Mouse (Mus musculus): ENCODE data around the gene Frmd8. TPM values are rescaled to one million over a fixed set of nuclear protein-coding genes. Genes with fewer than 3 reads are reported as not detected.
A peak's percentile ranks its signal among the peaks of the same experiment; 100 is the strongest.

Frmd8 gene
- total RNA-seq (2022), result 1 to 10 TPM; 2.7 to 4.5 (median 3.0) TPM

GRCm38 (mm10) chr19:5874969-5875480 is at the start of gene Frmd8:
Gene Frmd8, minus strand, starts transcription at chr19:5875274.
- DNase-seq (ENCODE audit: low spot score in 2 of 2), result peak; percentile 91 to 93

GRCm38 (mm10) chr19:5924713-5925093 is 49.6 kb upstream of the Frmd8 start, which contains the start of gene Cdc42ep2:
Gene Cdc42ep2, minus strand, starts transcription at chr19:5924816.
- peak; percentile 94 to 97 for DNase-seq (ENCODE audit: low spot score in 2 of 2)

GRCm38 (mm10) chr19:5923990-5924712 is 49.1 kb upstream of the Frmd8 start:
- peak; percentile 89 to 92 for DNase-seq (ENCODE audit: low spot score in 2 of 2)

- no peak for DNase-seq (ENCODE audit: low spot score in 2 of 2)
Measured at GRCm38 (mm10) chr19:5922963-5923362, 47.9 kb upstream of the Frmd8 start.

- peak in 1 of 2 experiments; percentile 56 for DNase-seq (ENCODE audit: low spot score in 2 of 2)
Measured at GRCm38 (mm10) chr19:5922119-5922942, 47.3 kb upstream of the Frmd8 start.

GRCm38 (mm10) chr19:5921715-5922114 is 46.6 kb upstream of the Frmd8 start:
- no peak for DNase-seq (ENCODE audit: low spot score in 2 of 2)

GRCm38 (mm10) chr19:5913007-5913719 is 38.1 kb upstream of the Frmd8 start, which contains the start of gene Dpf2:
Gene Dpf2, minus strand, starts transcription at chr19:5913010.
- no peak for DNase-seq (ENCODE audit: low spot score in 2 of 2)

GRCm38 (mm10) chr19:5912103-5913006 is 37.3 kb upstream of the Frmd8 start:
- peak; percentile 96 to 99 for DNase-seq (ENCODE audit: low spot score in 2 of 2)

GRCm38 (mm10) chr19:5911430-5912102 is 36.5 kb upstream of the Frmd8 start:
- no peak for DNase-seq (ENCODE audit: low spot score in 2 of 2)

- no peak for DNase-seq (ENCODE audit: low spot score in 2 of 2)
Measured at GRCm38 (mm10) chr19:5910221-5910620, 35.1 kb upstream of the Frmd8 start.

- DNase-seq (ENCODE audit: low spot score in 2 of 2), result no peak
Measured at GRCm38 (mm10) chr19:5907275-5907674, 32.2 kb upstream of the Frmd8 start.

GRCm38 (mm10) chr19:5894002-5894678 is 19.1 kb upstream of the Frmd8 start, which contains the start of gene Tigd3:
Gene Tigd3, minus strand, starts transcription at chr19:5894149.
- peak; percentile 83 to 86 for DNase-seq (ENCODE audit: low spot score in 2 of 2)

- DNase-seq (ENCODE audit: low spot score in 2 of 2), result no peak
Measured at GRCm38 (mm10) chr19:5893282-5894001, 18.4 kb upstream of the Frmd8 start.

GRCm38 (mm10) chr19:5892735-5893134 is 17.7 kb upstream of the Frmd8 start:
- DNase-seq (ENCODE audit: low spot score in 2 of 2), result no peak

- no peak for DNase-seq (ENCODE audit: low spot score in 2 of 2)
Measured at GRCm38 (mm10) chr19:5892262-5892661, 17.2 kb upstream of the Frmd8 start.

- DNase-seq (ENCODE audit: low spot score in 2 of 2), result no peak
Measured at GRCm38 (mm10) chr19:5891521-5892258, 16.6 kb upstream of the Frmd8 start.

GRCm38 (mm10) chr19:5889211-5889610 is 14.1 kb upstream of the Frmd8 start:
- DNase-seq (ENCODE audit: low spot score in 2 of 2), result no peak
